Mouse (Mus musculus): ENCODE measurements around the gene Fhdc1. TPM values are rescaled to one million over a fixed set of nuclear protein-coding genes. Genes with fewer than 3 reads are reported as not detected.

The Fhdc1 gene
- total and polyA plus RNA-seq, 2 experiments from 2014 or later, result 0.71 to 1.5 TPM

DNA sequence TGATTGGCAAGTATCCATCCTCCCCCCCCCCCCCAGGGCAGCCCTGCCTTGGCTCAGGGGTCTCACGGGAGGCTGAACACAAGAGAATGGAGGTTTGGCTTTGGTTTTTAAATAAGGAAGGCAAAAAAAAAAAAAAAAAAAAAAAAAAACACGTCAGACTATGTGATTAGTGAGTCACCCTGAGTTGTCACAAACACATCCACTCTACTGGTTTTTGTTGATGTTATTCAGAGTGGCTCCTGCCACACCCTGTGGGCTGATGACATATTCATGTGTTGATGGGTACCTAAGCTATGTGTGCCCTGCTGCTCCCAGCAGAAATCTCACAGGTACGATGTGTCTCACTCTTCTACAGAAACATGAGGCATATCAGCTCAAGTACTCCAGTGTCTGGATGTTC, 29.6 kb downstream of the Fhdc1 start:
- peaks cover 6% of the 10 kb centered on the region; the same call in 1 of the 2 replicates for H3K4me1 ChIP-seq (ENCODE audit: control insufficient read depth, insufficient read depth)
- no peak overlapping the region for H3K9ac ChIP-seq (replicated peaks; ENCODE audit: low read depth, low read length)
- H3K27ac ChIP-seq (ENCODE audit: low read depth), result no peak overlapping the region
- no peaks in the 10 kb centered on the region for H3K9me3 ChIP-seq (replicated peaks; ENCODE audit: control insufficient read depth, low read length)
- ATAC-seq (ENCODE audit: insufficient read depth, low read depth), result no peak
- peaks cover 5% of the 10 kb centered on the region; the same call in 1 of the 2 replicates for H3K27me3 ChIP-seq (ENCODE audit: control insufficient read depth, insufficient read depth, low read length)
- no peaks in the 10 kb centered on the region for H3K36me3 ChIP-seq (replicated peaks; ENCODE audit: control insufficient read depth, insufficient read depth, low read length)
- H3K4me3 ChIP-seq (ENCODE audit: low read depth, low read length), result no peak overlapping the region
- no peak for DNase-seq (ENCODE audit: low spot score)
- no peak for TF ChIP-seq CTCF (IDR thresholded peaks at IDR 0.05; ENCODE audit: low read depth)
- TF ChIP-seq EP300 (IDR thresholded peaks at IDR 0.05; ENCODE audit: low read depth), result no peak
- H3K4me2 ChIP-seq (ENCODE audit: low read depth, low read length), result no peak overlapping the region
- 80% methylated on average over 3 of the region's 3 CpGs for WGBS

DNA sequence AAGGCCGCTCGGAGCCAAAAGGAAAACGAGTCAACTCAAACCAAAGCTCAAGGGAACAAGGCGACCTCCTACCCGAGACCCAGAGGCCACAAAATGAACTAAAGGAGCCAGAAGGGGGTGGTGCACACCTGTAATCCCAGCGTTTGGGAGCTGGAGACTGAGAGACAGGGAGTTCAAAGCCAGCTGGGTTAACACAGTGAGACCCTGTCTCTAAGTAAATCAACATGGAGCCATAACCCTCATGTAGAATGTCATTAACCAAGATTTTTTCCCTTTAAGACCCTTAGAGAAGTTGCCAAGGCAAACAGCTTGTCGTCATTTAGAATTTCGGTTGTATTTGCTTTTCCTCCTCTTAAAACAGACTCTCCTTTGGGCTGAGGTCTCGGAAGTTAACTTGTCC, 31.2 kb downstream of the Fhdc1 start:
- DNase-seq (ENCODE audit: low spot score) (no peak), ATAC-seq (ENCODE audit: insufficient read depth, low read depth) (no peak)
- no peaks in the 10 kb centered on the region for H3K9me3 ChIP-seq (replicated peaks; ENCODE audit: control insufficient read depth, low read length)
- no peak for TF ChIP-seq EP300 (IDR thresholded peaks at IDR 0.05; ENCODE audit: low read depth)
- TF ChIP-seq CTCF (IDR thresholded peaks at IDR 0.05; ENCODE audit: low read depth), result no peak
- H3K9ac ChIP-seq (replicated peaks; ENCODE audit: low read depth, low read length), result no peak overlapping the region
- H3K36me3 ChIP-seq (replicated peaks; ENCODE audit: control insufficient read depth, insufficient read depth, low read length), result no peaks in the 10 kb centered on the region
- 80% methylated on average over 9 of the region's 9 CpGs for WGBS
- H3K4me3 ChIP-seq (ENCODE audit: low read depth, low read length), result no peak overlapping the region
- H3K4me1 ChIP-seq (ENCODE audit: control insufficient read depth, insufficient read depth), result peaks cover 9% of the 10 kb centered on the region; the same call in 1 of the 2 replicates
- peaks cover 15% of the 10 kb centered on the region; the same call in 1 of the 2 replicates for H3K27me3 ChIP-seq (ENCODE audit: control insufficient read depth, insufficient read depth, low read length)
- H3K27ac ChIP-seq (ENCODE audit: low read depth), result no peak overlapping the region
- H3K4me2 ChIP-seq (ENCODE audit: low read depth, low read length), result no peak overlapping the region

DNA sequence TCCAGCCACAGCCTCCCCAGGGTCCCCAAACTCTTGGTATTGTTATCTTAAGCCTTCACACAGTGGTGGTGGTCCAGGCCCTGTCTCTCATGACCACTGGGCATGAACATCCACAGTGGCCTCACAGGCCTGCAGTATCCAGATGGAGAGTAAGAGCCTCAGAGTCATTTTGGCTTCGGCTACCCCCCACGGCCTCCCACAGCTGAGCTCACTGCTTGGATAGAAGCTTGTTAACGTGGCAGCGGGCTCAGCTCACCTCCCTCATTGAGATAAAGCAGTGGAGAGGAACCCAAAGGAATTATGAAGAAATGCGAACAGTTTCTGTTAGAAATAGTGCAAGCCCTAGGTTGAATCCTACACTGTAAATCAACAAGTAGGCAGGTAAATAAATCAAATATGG, 32.4 kb downstream of the Fhdc1 start:
- Histone ChIP-seq H3K27ac (ENCODE audit: low read depth) (no peak overlapping the region), H3K27me3 (ENCODE audit: control insufficient read depth, insufficient read depth, low read length) (peaks cover 15% of the 10 kb centered on the region; the same call in 1 of the 2 replicates), H3K4me3 (ENCODE audit: low read depth, low read length) (no peak overlapping the region), H3K9ac (replicated peaks; ENCODE audit: low read depth, low read length) (no peak overlapping the region), H3K4me2 (ENCODE audit: low read depth, low read length) (no peak overlapping the region), H3K9me3 (replicated peaks; ENCODE audit: control insufficient read depth, low read length) (no peaks in the 10 kb centered on the region), H3K4me1 (ENCODE audit: control insufficient read depth, insufficient read depth) (peaks cover 9% of the 10 kb centered on the region; the same call in 1 of the 2 replicates), H3K36me3 (replicated peaks; ENCODE audit: control insufficient read depth, insufficient read depth, low read length) (no peaks in the 10 kb centered on the region)
- no peak for TF ChIP-seq EP300 (IDR thresholded peaks at IDR 0.05; ENCODE audit: low read depth)
- WGBS, result 68% methylated on average over 5 of the region's 5 CpGs
- ATAC-seq (ENCODE audit: insufficient read depth, low read depth) (no peak), DNase-seq (ENCODE audit: low spot score) (no peak)

DNA sequence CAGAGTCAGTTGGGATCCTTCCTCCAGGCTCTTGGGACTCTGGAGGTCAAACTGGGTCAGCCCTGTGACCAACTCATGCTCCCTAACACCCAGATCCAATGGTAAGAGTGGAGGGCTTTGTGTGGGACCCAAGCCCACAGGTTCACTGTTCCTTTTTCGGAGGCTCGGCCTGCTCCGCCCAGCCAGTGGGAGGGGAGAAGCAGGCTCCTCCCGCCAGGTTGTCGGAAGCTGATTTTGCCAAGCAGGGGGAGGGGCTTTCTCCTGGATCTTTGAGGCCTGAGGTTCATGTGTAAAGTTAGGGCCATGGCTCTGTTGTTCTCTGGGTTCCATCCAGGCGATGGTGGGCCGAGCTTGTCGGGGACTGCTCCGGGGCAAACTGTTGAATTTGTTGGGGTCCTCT, 34.4 kb downstream of the Fhdc1 start:
- Histone ChIP-seq H3K9ac (replicated peaks; ENCODE audit: low read depth, low read length) (no peak overlapping the region), H3K27ac (ENCODE audit: low read depth) (no peak overlapping the region), H3K36me3 (replicated peaks; ENCODE audit: control insufficient read depth, insufficient read depth, low read length) (no peaks in the 10 kb centered on the region), H3K9me3 (replicated peaks; ENCODE audit: control insufficient read depth, low read length) (no peaks in the 10 kb centered on the region), H3K27me3 (ENCODE audit: control insufficient read depth, insufficient read depth, low read length) (peaks cover 20% of the 10 kb centered on the region), H3K4me3 (ENCODE audit: low read depth, low read length) (no peak overlapping the region), H3K4me1 (ENCODE audit: control insufficient read depth, insufficient read depth) (peaks cover 9% of the 10 kb centered on the region; the same call in 1 of the 2 replicates), H3K4me2 (ENCODE audit: low read depth, low read length) (no peak overlapping the region)
- ATAC-seq (ENCODE audit: insufficient read depth, low read depth) (no peak), DNase-seq (ENCODE audit: low spot score) (no peak)
- TF ChIP-seq EP300 (IDR thresholded peaks at IDR 0.05; ENCODE audit: low read depth) (no peak), CTCF (IDR thresholded peaks at IDR 0.05; ENCODE audit: low read depth) (no peak)
- 56% methylated on average over 9 of the region's 9 CpGs for WGBS

DNA sequence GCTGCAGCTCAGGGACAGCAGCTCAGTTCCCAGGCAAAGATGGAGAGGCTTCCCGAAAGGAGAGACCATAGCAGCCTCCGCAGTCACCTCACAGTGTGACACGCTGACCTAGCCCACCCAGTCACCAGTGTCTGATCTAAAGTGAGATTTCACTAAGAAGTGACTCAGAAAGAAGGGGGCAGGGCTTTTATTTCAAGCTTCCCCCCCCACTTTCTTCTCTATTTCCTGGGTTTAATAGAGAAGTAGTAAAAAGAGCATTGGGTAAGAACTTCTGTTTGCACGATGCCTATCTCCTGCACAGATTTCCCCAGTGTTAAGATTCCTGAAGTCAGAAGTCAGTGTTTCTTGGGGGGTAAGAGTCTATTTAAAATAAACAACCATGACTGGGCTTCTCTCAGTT, 37.3 kb downstream of the Fhdc1 start:
- no peak overlapping the region for H3K9ac ChIP-seq (replicated peaks; ENCODE audit: low read depth, low read length)
- H3K4me1 ChIP-seq (ENCODE audit: control insufficient read depth, insufficient read depth), result peaks cover 24% of the 10 kb centered on the region
- no peaks in the 10 kb centered on the region for H3K9me3 ChIP-seq (replicated peaks; ENCODE audit: control insufficient read depth, low read length)
- TF ChIP-seq CTCF (IDR thresholded peaks at IDR 0.05; ENCODE audit: low read depth) (no peak), EP300 (IDR thresholded peaks at IDR 0.05; ENCODE audit: low read depth) (no peak)
- H3K27ac ChIP-seq (ENCODE audit: low read depth), result no peak overlapping the region
- DNase-seq (ENCODE audit: low spot score), result no peak
- no peaks in the 10 kb centered on the region for H3K36me3 ChIP-seq (replicated peaks; ENCODE audit: control insufficient read depth, insufficient read depth, low read length)
- peaks cover 27% of the 10 kb centered on the region for H3K27me3 ChIP-seq (ENCODE audit: control insufficient read depth, insufficient read depth, low read length)
- whole genome bisulfite sequencing, result 53% methylated on average over 4 of the region's 4 CpGs
- no peak overlapping the region for H3K4me2 ChIP-seq (ENCODE audit: low read depth, low read length)
- ATAC-seq (ENCODE audit: insufficient read depth, low read depth), result no peak
- H3K4me3 ChIP-seq (ENCODE audit: low read depth, low read length), result no peak overlapping the region

Measured in heart, postnatal 0 days (tissue).